Mouse (Mus musculus) forebrain, embryonic 10.5 days (tissue): ENCODE measurements around the gene Syngr3. TPM values are rescaled to one million over a fixed set of nuclear protein-coding genes. Genes with fewer than 3 reads are reported as not detected.

Experiments used
- polyA plus RNA-seq: library from polyadenylated mRNA; unstranded; fragments of >200 nt; fragmentation: Nextera tagmentation; extraction: Ambion mirVana; gene quantifications from 2 replicates; pipeline ENCODE4 v1.2.1, GENCODE M21; 2016

Gene Syngr3
- polyA plus RNA-seq, 1 experiment from 2014 or later, result 11.0 TPM

Other genes starting within 250 kb of the Syngr3 start
- 2.3 TPM in 2 replicates for gene Dnase1l2, start 246.8 kb downstream of the Syngr3 start, polyA plus RNA-seq
- gene E4f1, start 219.6 kb downstream of the Syngr3 start, polyA plus RNA-seq, result 32.7 and 35.2 TPM in 2 replicates
- 79.7 and 85.3 TPM in 2 replicates for gene Pgp, start 219.6 kb downstream of the Syngr3 start, polyA plus RNA-seq
- 0.23 and 0.25 TPM in 2 replicates for gene Bricd5, start 216.1 kb downstream of the Syngr3 start, polyA plus RNA-seq
- 36.8 and 40.0 TPM in 2 replicates for gene Mlst8, start 210.9 kb downstream of the Syngr3 start, polyA plus RNA-seq
- gene Caskin1, start 201.4 kb downstream of the Syngr3 start, polyA plus RNA-seq, result 3.8 and 4.3 TPM in 2 replicates
- 128 and 132 TPM in 2 replicates for gene Traf7, start 162.0 kb downstream of the Syngr3 start, polyA plus RNA-seq
- gene Rab26, start 155.7 kb downstream of the Syngr3 start, polyA plus RNA-seq, result 1.9 and 3.5 TPM in 2 replicates
- 12.9 and 16.3 TPM in 2 replicates for gene Pkd1, start 140.1 kb downstream of the Syngr3 start, polyA plus RNA-seq
- 75.3 and 75.4 TPM in 2 replicates for gene Tsc2, start 57.3 kb downstream of the Syngr3 start, polyA plus RNA-seq
- 26.9 and 29.5 TPM in 2 replicates for gene Nthl1, start 57.3 kb downstream of the Syngr3 start, polyA plus RNA-seq
- gene Slc9a3r2, start 39.6 kb downstream of the Syngr3 start, polyA plus RNA-seq, result 25.9 and 27.1 TPM in 2 replicates
- not detected in 2 replicates for gene Npw, start 31.5 kb downstream of the Syngr3 start, polyA plus RNA-seq
- gene Zfp598, start 20.3 kb downstream of the Syngr3 start, polyA plus RNA-seq, result 27.5 and 30.6 TPM in 2 replicates
- 57.7 and 60.3 TPM in 2 replicates for gene Gfer, start 6.2 kb upstream of the Syngr3 start, polyA plus RNA-seq
- 0.79 and 1.0 TPM in 2 replicates for gene Noxo1, start 6.3 kb upstream of the Syngr3 start, polyA plus RNA-seq
- gene Tbl3, start 17.7 kb upstream of the Syngr3 start, polyA plus RNA-seq, result 162 and 167 TPM in 2 replicates
- 0.43 and 0.69 TPM in 2 replicates for gene Rnf151, start 28.1 kb upstream of the Syngr3 start, polyA plus RNA-seq
- gene Rps2, start 28.2 kb upstream of the Syngr3 start, polyA plus RNA-seq, result 1,888 and 1,960 TPM in 2 replicates
- gene Ndufb10, start 34.5 kb upstream of the Syngr3 start, polyA plus RNA-seq, result 190 and 194 TPM in 2 replicates
- not detected in 2 replicates for gene Rpl3l, start 37.9 kb upstream of the Syngr3 start, polyA plus RNA-seq
- 22.2 and 22.8 TPM in 2 replicates for gene Msrb1, start 46.7 kb upstream of the Syngr3 start, polyA plus RNA-seq
- gene Hs3st6, start 63.0 kb upstream of the Syngr3 start, polyA plus RNA-seq, result 0.50 and 0.68 TPM in 2 replicates
- gene Meiob, start 114.3 kb upstream of the Syngr3 start, polyA plus RNA-seq, result 0.09 TPM in 1 of 2 replicates, not detected in the other
- gene Hagh, start 150.2 kb upstream of the Syngr3 start, polyA plus RNA-seq, result 24.5 and 26.4 TPM in 2 replicates
- gene Fahd1, start 160.4 kb upstream of the Syngr3 start, polyA plus RNA-seq, result 16.6 and 19.0 TPM in 2 replicates
- gene Igfals, start 176.0 kb upstream of the Syngr3 start, polyA plus RNA-seq, result 0.17 and 0.36 TPM in 2 replicates
- gene Nubp2, start 196.4 kb upstream of the Syngr3 start, polyA plus RNA-seq, result 81.3 and 82.5 TPM in 2 replicates
- gene Spsb3, start 196.7 kb upstream of the Syngr3 start, polyA plus RNA-seq, result 42.8 and 45.3 TPM in 2 replicates
- 30.3 and 30.4 TPM in 2 replicates for gene Eme2, start 205.1 kb upstream of the Syngr3 start, polyA plus RNA-seq
- 100 and 103 TPM in 2 replicates for gene Mrps34, start 205.2 kb upstream of the Syngr3 start, polyA plus RNA-seq
- 50.1 and 51.8 TPM in 2 replicates for gene Nme3, start 206.5 kb upstream of the Syngr3 start, polyA plus RNA-seq
- 36.2 and 37.3 TPM in 2 replicates for gene Mapk8ip3, start 247.0 kb upstream of the Syngr3 start, polyA plus RNA-seq